Mouse (Mus musculus): Measurements from ENCODE around the gene Mettl25. TPM values are rescaled to one million over a fixed set of nuclear protein-coding genes. Genes with fewer than 3 reads are reported as not detected.

The Mettl25 gene
- polyA plus RNA-seq (2014; fragmentation: Nextera tagmentation; extraction: Ambion mirVana): 12.3 and 16.5 TPM in 2 replicates

- Histone ChIP-seq H3K4me3 (ENCODE audit: low read depth, low read length) (peak within 1 kb of the TSS; percentile 82), H3K4me2 (ENCODE audit: low read depth) (peak within 1 kb of the TSS; percentile 78), H3K36me3 (ENCODE audit: control insufficient read depth, insufficient read depth, low read length) (peaks cover 4% of the 10 kb centered on the region; the same call in 1 of the 2 replicates), H3K27ac (ENCODE audit: low read depth, low read length) (peak within 1 kb of the TSS; percentile 87), H3K27me3 (ENCODE audit: control insufficient read depth, insufficient read depth, low read length) (no peaks in the 10 kb centered on the region), H3K9me3 (ENCODE audit: control insufficient read depth, low read length) (no peaks in the 10 kb centered on the region), H3K4me1 (ENCODE audit: control insufficient read depth, insufficient read depth, low read length) (0 out of 2 replicates have a peak, but pooled peaks cover 2% of the 10 kb centered on the region), H3K9ac (ENCODE audit: low read length) (peak within 1 kb of the TSS; percentile 89)
- peak; percentile 97 for DNase-seq (ENCODE audit: low spot score)
- peak; percentile 97 for ATAC-seq (ENCODE audit: insufficient read depth, low FRiP score, low TSS enrichment)
- WGBS: under 1% methylated on average over 89 of the region's 90 CpGs
Observed at GRCm38 (mm10) chr10:105840928-105841888, at the start of gene Mettl25, which contains the start of gene Ccdc59. Mettl25 (minus strand) TSS chr10:105841380. Ccdc59 (plus strand) TSS chr10:105841067.

- WGBS: 57% methylated on average over 4 of the region's 4 CpGs
- no peaks in the 10 kb centered on the region for H3K9me3 ChIP-seq (ENCODE audit: control insufficient read depth, low read length)
- H3K27me3 ChIP-seq (ENCODE audit: control insufficient read depth, insufficient read depth, low read length): no peaks in the 10 kb centered on the region
- no peaks in the 10 kb centered on the region for H3K36me3 ChIP-seq (ENCODE audit: control insufficient read depth, insufficient read depth, low read length)
- DNase-seq (ENCODE audit: low spot score) (no peak), ATAC-seq (ENCODE audit: insufficient read depth, low FRiP score, low TSS enrichment) (no peak)
- no peak overlapping the region for H3K4me2 ChIP-seq (ENCODE audit: low read depth)
- no peak overlapping the region for H3K4me3 ChIP-seq (ENCODE audit: low read depth, low read length)
- no peak overlapping the region for H3K9ac ChIP-seq (ENCODE audit: low read length)
- H3K4me1 ChIP-seq (ENCODE audit: control insufficient read depth, insufficient read depth, low read length): no peaks in the 10 kb centered on the region
- no peak overlapping the region for H3K27ac ChIP-seq (ENCODE audit: low read depth, low read length)
Observed at GRCm38 (mm10) chr10:105867312-105867711, 26.1 kb upstream of the Mettl25 start.

GRCm38 (mm10) chr10:105851136-105851535 lies 10.0 kb upstream of the Mettl25 start:
- Histone ChIP-seq H3K4me1 (ENCODE audit: control insufficient read depth, insufficient read depth, low read length) (no peaks in the 10 kb centered on the region), H3K4me3 (ENCODE audit: low read depth, low read length) (no peak overlapping the region), H3K36me3 (ENCODE audit: control insufficient read depth, insufficient read depth, low read length) (peaks cover 2% of the 10 kb centered on the region; the same call in 1 of the 2 replicates), H3K4me2 (ENCODE audit: low read depth) (no peak overlapping the region), H3K27ac (ENCODE audit: low read depth, low read length) (no peak overlapping the region), H3K9ac (ENCODE audit: low read length) (no peak overlapping the region), H3K27me3 (ENCODE audit: control insufficient read depth, insufficient read depth, low read length) (no peaks in the 10 kb centered on the region), H3K9me3 (ENCODE audit: control insufficient read depth, low read length) (no peaks in the 10 kb centered on the region)
- DNase-seq (ENCODE audit: low spot score) (no peak), ATAC-seq (ENCODE audit: insufficient read depth, low FRiP score, low TSS enrichment) (no peak)
- 89% methylated on average over 4 of the region's 4 CpGs for WGBS

GRCm38 (mm10) chr10:105850286-105850685 lies 9.1 kb upstream of the Mettl25 start:
- Histone ChIP-seq H3K4me3 (ENCODE audit: low read depth, low read length) (no peak overlapping the region), H3K27me3 (ENCODE audit: control insufficient read depth, insufficient read depth, low read length) (no peaks in the 10 kb centered on the region), H3K27ac (ENCODE audit: low read depth, low read length) (no peak overlapping the region), H3K4me2 (ENCODE audit: low read depth) (no peak overlapping the region), H3K9ac (ENCODE audit: low read length) (no peak overlapping the region), H3K9me3 (ENCODE audit: control insufficient read depth, low read length) (no peaks in the 10 kb centered on the region), H3K36me3 (ENCODE audit: control insufficient read depth, insufficient read depth, low read length) (peaks cover 2% of the 10 kb centered on the region; the same call in 1 of the 2 replicates), H3K4me1 (ENCODE audit: control insufficient read depth, insufficient read depth, low read length) (no peaks in the 10 kb centered on the region)
- ATAC-seq (ENCODE audit: insufficient read depth, low FRiP score, low TSS enrichment) (no peak), DNase-seq (ENCODE audit: low spot score) (no peak)
- 90% methylated on average over 5 of the region's 5 CpGs for WGBS

GRCm38 (mm10) chr10:105842574-105842973 lies 1.4 kb upstream of the Mettl25 start:
- Histone ChIP-seq H3K9ac (ENCODE audit: low read length) (no peak overlapping the region), H3K4me2 (ENCODE audit: low read depth) (peak overlapping the region; percentile 78), H3K27ac (ENCODE audit: low read depth, low read length) (no peak overlapping the region), H3K4me3 (ENCODE audit: low read depth, low read length) (no peak overlapping the region), H3K9me3 (ENCODE audit: control insufficient read depth, low read length) (no peaks in the 10 kb centered on the region), H3K4me1 (ENCODE audit: control insufficient read depth, insufficient read depth, low read length) (0 out of 2 replicates have a peak, but pooled peaks cover 2% of the 10 kb centered on the region), H3K27me3 (ENCODE audit: control insufficient read depth, insufficient read depth, low read length) (no peaks in the 10 kb centered on the region), H3K36me3 (ENCODE audit: control insufficient read depth, insufficient read depth, low read length) (peaks cover 4% of the 10 kb centered on the region; the same call in 1 of the 2 replicates)
- DNase-seq (ENCODE audit: low spot score): no peak
- WGBS: 81% methylated on average over 7 of the region's 7 CpGs
- ATAC-seq (ENCODE audit: insufficient read depth, low FRiP score, low TSS enrichment): no peak

GRCm38 (mm10) chr10:105834627-105835228 lies 6.5 kb downstream of the Mettl25 start:
- 65% methylated on average over 10 of the region's 10 CpGs for WGBS
- Histone ChIP-seq H3K36me3 (ENCODE audit: control insufficient read depth, insufficient read depth, low read length) (no peaks in the 10 kb centered on the region), H3K4me3 (ENCODE audit: low read depth, low read length) (no peak overlapping the region), H3K27me3 (ENCODE audit: control insufficient read depth, insufficient read depth, low read length) (no peaks in the 10 kb centered on the region), H3K4me2 (ENCODE audit: low read depth) (no peak overlapping the region), H3K9ac (ENCODE audit: low read length) (no peak overlapping the region), H3K4me1 (ENCODE audit: control insufficient read depth, insufficient read depth, low read length) (no peaks in the 10 kb centered on the region), H3K9me3 (ENCODE audit: control insufficient read depth, low read length) (no peaks in the 10 kb centered on the region), H3K27ac (ENCODE audit: low read depth, low read length) (no peak overlapping the region)
- peak; percentile 32; the same call in 1 of the 2 replicates for ATAC-seq (ENCODE audit: insufficient read depth, low FRiP score, low TSS enrichment)
- peak; percentile 19 for DNase-seq (ENCODE audit: low spot score)

- no peaks in the 10 kb centered on the region for H3K36me3 ChIP-seq (ENCODE audit: control insufficient read depth, insufficient read depth, low read length)
- H3K4me1 ChIP-seq (ENCODE audit: control insufficient read depth, insufficient read depth, low read length): no peaks in the 10 kb centered on the region
- no peak overlapping the region for H3K27ac ChIP-seq (ENCODE audit: low read depth, low read length)
- H3K27me3 ChIP-seq (ENCODE audit: control insufficient read depth, insufficient read depth, low read length): no peaks in the 10 kb centered on the region
- H3K4me2 ChIP-seq (ENCODE audit: low read depth): no peak overlapping the region
- DNase-seq (ENCODE audit: low spot score) (no peak), ATAC-seq (ENCODE audit: insufficient read depth, low FRiP score, low TSS enrichment) (no peak)
- H3K9me3 ChIP-seq (ENCODE audit: control insufficient read depth, low read length): no peaks in the 10 kb centered on the region
- 85% methylated on average over 7 of the region's 7 CpGs for WGBS
- no peak overlapping the region for H3K9ac ChIP-seq (ENCODE audit: low read length)
- no peak overlapping the region for H3K4me3 ChIP-seq (ENCODE audit: low read depth, low read length)
Observed at GRCm38 (mm10) chr10:105806259-105807010, 34.7 kb downstream of the Mettl25 start.

GRCm38 (mm10) chr10:105803461-105803860 lies 37.7 kb downstream of the Mettl25 start:
- no peak overlapping the region for H3K4me2 ChIP-seq (ENCODE audit: low read depth)
- 93% methylated on average over 2 of the region's 2 CpGs for WGBS
- no peak overlapping the region for H3K9ac ChIP-seq (ENCODE audit: low read length)
- H3K27ac ChIP-seq (ENCODE audit: low read depth, low read length): no peak overlapping the region
- H3K4me3 ChIP-seq (ENCODE audit: low read depth, low read length): no peak overlapping the region
- H3K4me1 ChIP-seq (ENCODE audit: control insufficient read depth, insufficient read depth, low read length): no peaks in the 10 kb centered on the region
- no peaks in the 10 kb centered on the region for H3K36me3 ChIP-seq (ENCODE audit: control insufficient read depth, insufficient read depth, low read length)
- ATAC-seq (ENCODE audit: insufficient read depth, low FRiP score, low TSS enrichment): no peak
- H3K27me3 ChIP-seq (ENCODE audit: control insufficient read depth, insufficient read depth, low read length): no peaks in the 10 kb centered on the region
- no peaks in the 10 kb centered on the region for H3K9me3 ChIP-seq (ENCODE audit: control insufficient read depth, low read length)
- DNase-seq (ENCODE audit: low spot score): no peak

All from neural tube, embryonic 11.5 days (tissue).